Mouse (Mus musculus): ENCODE results near the gene Cdk14. TPM values are rescaled to one million over a fixed set of nuclear protein-coding genes. Genes with fewer than 3 reads are reported as not detected.

Cdk14 gene
- polyA plus RNA-seq, 1 experiment = 11.2 TPM

GRCm38 (mm10) chr5:5367550-5367949 is 52.6 kb downstream of the Cdk14 start:
- H3K4me2 ChIP-seq (ENCODE audit: low read depth) = no peak overlapping the region
- TF ChIP-seq CEBPB (IDR thresholded peaks at IDR 0.05; ENCODE audit: insufficient read depth, poor library complexity, severe bottlenecking) = no peak
- no peak for TF ChIP-seq TCF3 (IDR thresholded peaks at IDR 0.05; ENCODE audit: insufficient read length, low read depth)
- no peak for TF ChIP-seq SRF (IDR thresholded peaks at IDR 0.05; ENCODE audit: control insufficient read depth, insufficient read length, low read depth)
- no peak for TF ChIP-seq REST (IDR thresholded peaks at IDR 0.05; ENCODE audit: insufficient read depth, insufficient read length)
- H3ac ChIP-seq (ENCODE audit: control insufficient read depth, insufficient read length) = no peak overlapping the region
- H3K79me2 ChIP-seq (ENCODE audit: control insufficient read depth, insufficient read depth) = peaks cover 25% of the 10 kb centered on the region
- peaks cover 15% of the 10 kb centered on the region for H3K36me3 ChIP-seq (ENCODE audit: control insufficient read depth, insufficient read depth)
- no peak overlapping the region for H3K4me3 ChIP-seq
- no peaks in the 10 kb centered on the region for H3K27me3 ChIP-seq (ENCODE audit: control insufficient read depth, insufficient read depth, insufficient read length)

- Histone ChIP-seq H3K79me2 (ENCODE audit: control insufficient read depth, insufficient read depth) (peaks cover 26% of the 10 kb centered on the region), H3K27me3 (ENCODE audit: control insufficient read depth, insufficient read depth, insufficient read length) (no peaks in the 10 kb centered on the region), H3K4me3 (no peak overlapping the region), H3ac (ENCODE audit: control insufficient read depth, insufficient read length) (no peak overlapping the region), H3K36me3 (ENCODE audit: control insufficient read depth, insufficient read depth) (peaks cover 8% of the 10 kb centered on the region), H3K4me2 (ENCODE audit: low read depth) (no peak overlapping the region)
- peak in 2 of 3 experiments; percentile 86 to 87 for TF ChIP-seq MYOD1 (IDR thresholded peaks at IDR 0.05; ENCODE audit: control insufficient read depth in 1 of 3, insufficient read length in 2 of 3, low read depth in 2 of 3)
- TF ChIP-seq USF1 (IDR thresholded peaks at IDR 0.05; ENCODE audit: low read depth) = no peak
- TF ChIP-seq SRF (IDR thresholded peaks at IDR 0.05; ENCODE audit: control insufficient read depth, insufficient read length, low read depth) = no peak
- peak; percentile 60 for TF ChIP-seq TCF12 (IDR thresholded peaks at IDR 0.05; ENCODE audit: insufficient read depth, poor library complexity, severe bottlenecking)
- peak; percentile 36 to 94 (median 92) for TF ChIP-seq MYOG (IDR thresholded peaks at IDR 0.05; ENCODE audit: control insufficient read depth in 1 of 3, insufficient read depth in 1 of 3, insufficient read length in 2 of 3, low read depth in 2 of 3)
These were observed 54.6 kb downstream of the Cdk14 start for GRCm38 (mm10) chr5:5365285-5366076.

GRCm38 (mm10) chr5:5361684-5362083 is 58.4 kb downstream of the Cdk14 start:
- Histone ChIP-seq H3K4me2 (ENCODE audit: low read depth) (no peak overlapping the region), H3K79me2 (ENCODE audit: control insufficient read depth, insufficient read depth) (peaks cover 60% of the 10 kb centered on the region), H3ac (ENCODE audit: control insufficient read depth, insufficient read length) (no peak overlapping the region), H3K36me3 (ENCODE audit: control insufficient read depth, insufficient read depth) (peaks cover 12% of the 10 kb centered on the region), H3K4me3 (no peak overlapping the region), H3K27me3 (ENCODE audit: control insufficient read depth, insufficient read depth, insufficient read length) (no peaks in the 10 kb centered on the region)
- TF ChIP-seq TCF3 (IDR thresholded peaks at IDR 0.05; ENCODE audit: insufficient read length, low read depth) (no peak), MAX (IDR thresholded peaks at IDR 0.05; ENCODE audit: low read depth) (no peak), USF1 (IDR thresholded peaks at IDR 0.05; ENCODE audit: low read depth) (no peak), CEBPB (IDR thresholded peaks at IDR 0.05; ENCODE audit: insufficient read depth, poor library complexity, severe bottlenecking) (no peak), E2F4 (IDR thresholded peaks at IDR 0.05; ENCODE audit: insufficient read depth) (no peak)

- H3K4me2 ChIP-seq (ENCODE audit: low read depth) = peak overlapping the region; percentile 39
- TF ChIP-seq SRF (IDR thresholded peaks at IDR 0.05; ENCODE audit: control insufficient read depth, insufficient read length, low read depth) = no peak
- no peak for TF ChIP-seq E2F4 (IDR thresholded peaks at IDR 0.05; ENCODE audit: insufficient read depth)
- TF ChIP-seq MAX (IDR thresholded peaks at IDR 0.05; ENCODE audit: low read depth) = no peak
- no peak for TF ChIP-seq TCF3 (IDR thresholded peaks at IDR 0.05; ENCODE audit: insufficient read length, low read depth)
- no peak for TF ChIP-seq TCF12 (IDR thresholded peaks at IDR 0.05; ENCODE audit: insufficient read depth, poor library complexity, severe bottlenecking)
- no peak for TF ChIP-seq POLR2A (IDR thresholded peaks at IDR 0.05; ENCODE audit: insufficient read length, low read depth)
- TF ChIP-seq CEBPB (IDR thresholded peaks at IDR 0.05; ENCODE audit: insufficient read depth, poor library complexity, severe bottlenecking) = no peak
- TF ChIP-seq POLR2AphosphoS2 (IDR thresholded peaks at IDR 0.05; ENCODE audit: insufficient read length, low read depth) = no peak
- TF ChIP-seq USF1 (IDR thresholded peaks at IDR 0.05; ENCODE audit: low read depth) = no peak
- no peak for TF ChIP-seq MYOD1 (IDR thresholded peaks at IDR 0.05; ENCODE audit: control insufficient read depth in 1 of 3, insufficient read length in 2 of 3, low read depth in 2 of 3)
- TF ChIP-seq MYOG (IDR thresholded peaks at IDR 0.05; ENCODE audit: control insufficient read depth in 1 of 3, insufficient read depth in 1 of 3, insufficient read length in 2 of 3, low read depth in 2 of 3) = no peak
- no peak for TF ChIP-seq REST (IDR thresholded peaks at IDR 0.05; ENCODE audit: insufficient read depth, insufficient read length)
- H3K27me3 ChIP-seq (ENCODE audit: control insufficient read depth, insufficient read depth, insufficient read length) = no peaks in the 10 kb centered on the region
- H3ac ChIP-seq (ENCODE audit: control insufficient read depth, insufficient read length) = no peak overlapping the region
- peaks cover 66% of the 10 kb centered on the region for H3K79me2 ChIP-seq (ENCODE audit: control insufficient read depth, insufficient read depth)
- no peak overlapping the region for H3K4me3 ChIP-seq
- H3K36me3 ChIP-seq (ENCODE audit: control insufficient read depth, insufficient read depth) = peaks cover 12% of the 10 kb centered on the region
These were observed 59.8 kb downstream of the Cdk14 start for GRCm38 (mm10) chr5:5360338-5360737.

- Histone ChIP-seq H3K4me2 (ENCODE audit: low read depth) (peak overlapping the region; percentile 39), H3ac (ENCODE audit: control insufficient read depth, insufficient read length) (no peak overlapping the region), H3K79me2 (ENCODE audit: control insufficient read depth, insufficient read depth) (peaks cover 66% of the 10 kb centered on the region), H3K4me3 (no peak overlapping the region), H3K36me3 (ENCODE audit: control insufficient read depth, insufficient read depth) (peaks cover 12% of the 10 kb centered on the region), H3K27me3 (ENCODE audit: control insufficient read depth, insufficient read depth, insufficient read length) (no peaks in the 10 kb centered on the region)
- TF ChIP-seq POLR2AphosphoS2 (IDR thresholded peaks at IDR 0.05; ENCODE audit: insufficient read length, low read depth) (no peak), MAX (IDR thresholded peaks at IDR 0.05; ENCODE audit: low read depth) (no peak), TCF12 (IDR thresholded peaks at IDR 0.05; ENCODE audit: insufficient read depth, poor library complexity, severe bottlenecking) (no peak), REST (IDR thresholded peaks at IDR 0.05; ENCODE audit: insufficient read depth, insufficient read length) (no peak), POLR2A (IDR thresholded peaks at IDR 0.05; ENCODE audit: insufficient read length, low read depth) (no peak), SRF (IDR thresholded peaks at IDR 0.05; ENCODE audit: control insufficient read depth, insufficient read length, low read depth) (no peak), USF1 (IDR thresholded peaks at IDR 0.05; ENCODE audit: low read depth) (no peak), TCF3 (IDR thresholded peaks at IDR 0.05; ENCODE audit: insufficient read length, low read depth) (no peak)
These were observed 60.2 kb downstream of the Cdk14 start for GRCm38 (mm10) chr5:5359915-5360314.
